Mouse (Mus musculus) heart, embryonic 16.5 days (tissue): ENCODE measurements at regions not wholly inside any gene's neighbourhood (a gene's known extent, or its start where the extent isn't known, plus 50 kb on each side); places are given as distances from the start of the nearest gene placed in this dataset.

ENCODE experiments used
- ATAC-seq: fragments of 200-750 bp; cut with Nextera tagmentation; replicated peaks from 2 replicates; pipeline ENCODE4 v1.8.0; 2017; ENCODE audit warnings: moderate number of reproducible peaks; ENCODE audit not compliant: insufficient read depth, low FRiP score; ENCODE audit errors: extremely low read depth
- H3K27ac ChIP-seq: fragments of 300-500 bp; sonication (generic); 2 replicates; pipeline ENCODE4 v1.5.1; 2014; ENCODE audit warnings: mild to moderate bottlenecking, low read length, control low read depth, moderate library complexity
- H3K27me3 ChIP-seq: fragments of 300-500 bp; sonication (generic); 2 replicates; pipeline ENCODE4 v1.6.1; 2014; ENCODE audit warnings: low read length, mixed read lengths; ENCODE audit not compliant: control insufficient read depth, insufficient read depth
- H3K36me3 ChIP-seq: fragments of 300-500 bp; sonication (generic); 2 replicates; pipeline ENCODE4 v1.6.1; 2014; ENCODE audit not compliant: control insufficient read depth, insufficient read depth
- H3K4me1 ChIP-seq: fragments of 300-500 bp; sonication (generic); 2 replicates; pipeline ENCODE4 v1.6.1; 2014; ENCODE audit warnings: low read length, mixed read lengths; ENCODE audit not compliant: control insufficient read depth, insufficient read depth
- H3K4me2 ChIP-seq: fragments of 300-500 bp; sonication (generic); 2 replicates; pipeline ENCODE4 v1.6.1; 2014; ENCODE audit warnings: low read depth, mild to moderate bottlenecking, control low read depth, low read length
- H3K4me3 ChIP-seq: fragments of 300-500 bp; sonication (generic); 2 replicates; pipeline ENCODE4 v1.5.1; 2014; ENCODE audit warnings: mild to moderate bottlenecking, control low read depth, low read length
- H3K9ac ChIP-seq: fragments of 300-500 bp; sonication (generic); 2 replicates; pipeline ENCODE4 v1.6.1; 2014; ENCODE audit warnings: low read length, control low read depth
- H3K9me3 ChIP-seq: fragments of 300-500 bp; sonication (generic); replicated peaks from 2 replicates; pipeline ENCODE4 v1.6.1; 2016; ENCODE audit warnings: low read length; ENCODE audit not compliant: control insufficient read depth
- WGBS: fragments of 180-500 bp; shearing (Covaris S2); extraction: QIAGEN DNeasy Blood & Tissue Kit; methylation state at CpG from one replicate; pipeline ENCODE4 v1.1.7; 2014; 5-methylcytosine and 5-hydroxymethylcytosine counted together

DNA sequence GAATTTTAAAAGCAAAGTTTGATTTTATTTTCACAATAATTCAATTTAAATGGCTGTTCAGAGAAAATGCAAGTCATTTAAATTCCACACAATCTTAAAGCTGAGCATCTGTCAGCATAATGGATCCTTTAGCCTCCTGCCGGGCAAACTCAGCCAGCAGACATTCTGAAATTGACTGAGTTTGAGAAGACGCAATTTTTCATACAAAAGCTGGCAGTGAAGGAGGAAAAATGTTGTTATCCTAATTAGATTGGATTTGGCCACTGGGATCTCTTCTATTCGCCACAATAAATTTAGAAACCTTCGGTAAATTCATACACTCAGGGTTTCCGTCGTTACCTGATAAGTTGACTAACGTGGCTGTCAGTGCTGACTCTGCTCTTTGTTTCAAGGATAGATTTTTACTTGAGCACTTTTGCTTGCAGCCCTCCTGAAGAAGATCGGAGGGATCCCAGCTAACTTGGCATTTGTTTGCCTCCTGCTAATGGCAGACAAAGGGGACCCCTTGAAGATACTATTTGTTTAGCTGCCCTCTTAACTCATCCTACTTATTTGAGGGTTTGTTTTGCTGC, 244.9 kb upstream of the Fsip2 start:
- 27% methylated on average over 8 of the region's 8 CpGs for WGBS
- H3K4me2 ChIP-seq: peak overlapping the region; percentile 46
- H3K4me1 ChIP-seq: no peaks in the 10 kb centered on the region
- H3K36me3 ChIP-seq: no peaks in the 10 kb centered on the region
- ATAC-seq: no peak
- H3K27me3 ChIP-seq: no peaks in the 10 kb centered on the region
- H3K4me3 ChIP-seq: peak overlapping the region; percentile 21; the same call in 1 of the 2 replicates
- no peak overlapping the region for H3K9ac ChIP-seq
- no peak overlapping the region for H3K27ac ChIP-seq
- H3K9me3 ChIP-seq: no peaks in the 10 kb centered on the region

DNA sequence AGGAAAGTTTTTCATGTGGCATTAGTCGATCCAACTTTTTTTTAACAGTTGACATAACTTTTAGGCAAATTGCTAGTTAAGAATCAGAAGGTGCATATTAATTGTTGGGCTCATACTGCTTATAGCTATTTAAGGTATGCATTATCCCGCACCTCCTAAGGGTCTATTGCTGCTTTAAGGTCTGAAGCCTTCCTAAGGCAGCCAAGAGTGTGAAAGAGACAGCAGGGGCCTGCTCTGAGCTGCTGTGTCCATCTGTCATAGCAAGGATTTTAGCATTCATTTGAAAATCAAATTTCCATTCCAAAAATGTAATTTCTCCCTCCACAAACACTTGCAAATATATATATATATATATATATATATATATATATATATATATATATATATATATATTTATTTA, 241.6 kb upstream of the Fsip2 start:
- Histone ChIP-seq H3K9ac (no peak overlapping the region), H3K27ac (no peak overlapping the region), H3K4me1 (no peaks in the 10 kb centered on the region), H3K27me3 (no peaks in the 10 kb centered on the region), H3K4me2 (no peak overlapping the region), H3K36me3 (no peaks in the 10 kb centered on the region), H3K9me3 (no peaks in the 10 kb centered on the region), H3K4me3 (no peak overlapping the region)
- no peak for ATAC-seq
- 73% methylated on average over 2 of the region's 2 CpGs for WGBS

GRCm38 (mm10) chr2:82715773-82716172, 227.7 kb upstream of the Fsip2 start:
- Histone ChIP-seq H3K27ac (peak overlapping the region; percentile 21; the same call in 1 of the 2 replicates), H3K4me2 (0 out of 2 replicates have a peak overlapping the region, but pooled peaks have one; percentile 18), H3K4me1 (no peaks in the 10 kb centered on the region; the same call in 1 of the 2 replicates), H3K9me3 (no peaks in the 10 kb centered on the region), H3K4me3 (no peak overlapping the region), H3K9ac (no peak overlapping the region), H3K36me3 (no peaks in the 10 kb centered on the region), H3K27me3 (no peaks in the 10 kb centered on the region)
- WGBS: 48% methylated on average over 3 of the region's 3 CpGs
- peak; percentile 37; the same call in 1 of the 2 replicates for ATAC-seq
